Mouse (Mus musculus): ENCODE measurements at regions not wholly inside any gene's neighbourhood (a gene's known extent, or its start where the extent isn't known, plus 50 kb on each side); places are given as distances from the start of the nearest gene placed in this dataset.

DNA sequence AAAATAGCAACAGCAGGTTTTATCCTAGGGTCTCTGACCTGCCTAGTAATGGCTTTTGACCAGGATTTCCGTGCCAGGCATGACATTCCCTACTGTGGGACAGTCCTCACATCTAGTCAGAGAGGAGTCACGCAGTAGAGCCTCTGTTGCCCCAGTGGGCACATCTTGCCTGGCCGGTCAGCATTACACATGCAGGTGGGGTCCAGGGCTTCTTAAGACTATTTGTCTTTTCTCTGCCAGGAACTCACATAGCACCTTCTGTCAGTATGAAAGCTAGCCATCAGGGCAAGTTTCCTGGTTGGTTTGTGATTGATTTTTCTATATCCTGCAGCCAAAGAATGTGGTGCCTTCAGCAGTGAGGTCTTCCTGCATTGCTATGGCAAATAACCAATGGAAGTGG lies 155.0 kb downstream of the Pten start:
- WGBS, result 81% methylated on average over 3 of the region's 3 CpGs
- no peaks in the 10 kb centered on the region for H3K27me3 ChIP-seq
- ATAC-seq (ENCODE audit: low FRiP score), result no peak
- no peaks in the 10 kb centered on the region for H3K9me3 ChIP-seq (replicated peaks)
- no peak overlapping the region for H3K27ac ChIP-seq
- no peak overlapping the region for H3K4me3 ChIP-seq
- no peaks in the 10 kb centered on the region for H3K36me3 ChIP-seq
- H3K9ac ChIP-seq, result no peak overlapping the region
- no peak overlapping the region for H3K4me2 ChIP-seq (replicated peaks)
- H3K4me1 ChIP-seq, result no peaks in the 10 kb centered on the region

DNA sequence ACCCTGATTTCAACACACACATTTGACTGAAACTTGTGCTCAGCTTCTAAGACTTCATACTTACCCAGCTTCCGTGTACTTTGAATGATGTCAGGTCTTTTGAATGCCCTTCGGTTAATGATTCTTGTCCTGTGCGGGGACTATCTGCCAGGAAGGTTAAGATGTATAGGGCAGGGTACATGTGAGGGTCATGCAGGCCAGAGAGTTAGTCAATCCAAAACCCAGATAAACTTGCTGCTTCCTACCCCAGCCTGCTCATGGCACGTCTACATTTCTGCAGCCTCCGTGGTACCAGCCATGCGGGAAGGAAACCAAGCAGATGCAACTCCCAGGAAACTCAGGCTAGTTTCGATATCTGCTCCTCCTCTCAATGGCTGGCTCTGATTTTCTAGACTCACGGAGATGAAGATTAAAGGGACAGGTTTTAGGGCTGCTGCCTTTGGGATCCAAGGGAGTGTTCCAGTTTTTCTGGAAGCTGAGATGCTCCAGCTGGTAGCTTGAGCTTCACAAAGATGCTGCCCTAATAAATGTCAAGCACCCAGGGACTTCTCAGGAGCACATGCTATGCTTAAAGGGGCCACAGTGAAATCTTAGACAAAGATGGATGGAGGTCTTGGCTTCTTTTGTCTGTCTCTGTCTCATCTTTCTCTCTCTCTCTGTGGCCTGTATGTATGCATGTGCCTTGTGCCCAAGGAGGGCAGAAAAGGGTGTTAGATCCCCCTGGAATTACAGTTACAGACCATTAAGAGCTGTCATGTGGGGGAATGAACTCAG lies 159.4 kb downstream of the Pten start:
- WGBS, result 85% methylated on average over 8 of the region's 8 CpGs
- no peak overlapping the region for H3K9ac ChIP-seq
- no peaks in the 10 kb centered on the region for H3K9me3 ChIP-seq (replicated peaks)
- no peak for ATAC-seq (ENCODE audit: low FRiP score)
- H3K4me3 ChIP-seq, result no peak overlapping the region
- no peaks in the 10 kb centered on the region for H3K4me1 ChIP-seq
- no peaks in the 10 kb centered on the region for H3K36me3 ChIP-seq
- H3K27ac ChIP-seq, result no peak overlapping the region
- no peaks in the 10 kb centered on the region for H3K27me3 ChIP-seq
- H3K4me2 ChIP-seq (replicated peaks), result no peak overlapping the region

DNA sequence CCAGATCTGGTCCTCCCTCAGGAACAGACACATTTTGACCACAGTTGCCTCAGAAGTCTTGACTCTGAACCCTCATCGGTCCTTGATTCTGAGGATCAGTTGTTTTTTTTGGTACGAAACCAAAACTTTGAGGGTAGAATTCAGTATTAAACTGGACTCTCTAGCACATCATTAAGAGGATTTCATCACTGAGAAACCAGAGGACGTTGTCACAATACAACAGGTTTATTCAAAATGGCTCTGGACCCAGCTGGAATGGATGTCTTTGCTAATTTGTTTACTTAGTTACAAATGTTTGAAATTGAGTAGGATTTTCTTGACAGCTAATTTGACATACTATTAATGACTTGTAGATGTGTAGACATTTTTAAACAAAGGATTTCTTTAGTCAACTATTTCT lies 163.7 kb downstream of the Pten start:
- Histone ChIP-seq H3K9ac (no peak overlapping the region), H3K36me3 (no peaks in the 10 kb centered on the region), H3K4me1 (no peaks in the 10 kb centered on the region), H3K4me3 (no peak overlapping the region), H3K9me3 (replicated peaks) (no peaks in the 10 kb centered on the region), H3K27ac (no peak overlapping the region), H3K4me2 (replicated peaks) (no peak overlapping the region), H3K27me3 (no peaks in the 10 kb centered on the region)
- WGBS, result 84% methylated on average over 3 of the region's 3 CpGs
- ATAC-seq (ENCODE audit: low FRiP score), result no peak

DNA sequence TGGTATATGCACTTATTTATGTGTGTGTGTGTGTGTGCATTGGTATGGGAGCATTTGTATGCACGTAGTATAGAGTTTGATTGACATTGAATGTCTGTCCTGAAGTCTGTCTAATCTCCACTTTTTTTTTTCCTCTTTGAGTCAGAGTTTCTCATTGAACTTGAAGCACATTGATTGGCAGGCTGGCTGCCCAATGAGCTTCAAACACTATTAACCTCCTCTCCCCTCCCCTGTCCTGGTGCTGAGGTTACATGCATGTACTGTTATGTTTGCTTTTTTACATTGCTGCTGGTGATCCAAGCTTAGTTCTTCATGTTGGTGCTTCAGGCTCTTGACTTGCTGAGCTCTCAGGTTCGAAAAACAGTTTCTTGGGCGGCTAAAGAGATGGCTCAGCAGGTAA lies 166.6 kb downstream of the Pten start:
- no peaks in the 10 kb centered on the region for H3K27me3 ChIP-seq
- no peak overlapping the region for H3K4me2 ChIP-seq (replicated peaks)
- H3K4me1 ChIP-seq, result no peaks in the 10 kb centered on the region
- no peak for ATAC-seq (ENCODE audit: low FRiP score)
- no peaks in the 10 kb centered on the region for H3K9me3 ChIP-seq (replicated peaks)
- 86% methylated on average over 3 of the region's 3 CpGs for WGBS
- no peak overlapping the region for H3K27ac ChIP-seq
- no peaks in the 10 kb centered on the region for H3K36me3 ChIP-seq
- no peak overlapping the region for H3K4me3 ChIP-seq
- no peak overlapping the region for H3K9ac ChIP-seq

DNA sequence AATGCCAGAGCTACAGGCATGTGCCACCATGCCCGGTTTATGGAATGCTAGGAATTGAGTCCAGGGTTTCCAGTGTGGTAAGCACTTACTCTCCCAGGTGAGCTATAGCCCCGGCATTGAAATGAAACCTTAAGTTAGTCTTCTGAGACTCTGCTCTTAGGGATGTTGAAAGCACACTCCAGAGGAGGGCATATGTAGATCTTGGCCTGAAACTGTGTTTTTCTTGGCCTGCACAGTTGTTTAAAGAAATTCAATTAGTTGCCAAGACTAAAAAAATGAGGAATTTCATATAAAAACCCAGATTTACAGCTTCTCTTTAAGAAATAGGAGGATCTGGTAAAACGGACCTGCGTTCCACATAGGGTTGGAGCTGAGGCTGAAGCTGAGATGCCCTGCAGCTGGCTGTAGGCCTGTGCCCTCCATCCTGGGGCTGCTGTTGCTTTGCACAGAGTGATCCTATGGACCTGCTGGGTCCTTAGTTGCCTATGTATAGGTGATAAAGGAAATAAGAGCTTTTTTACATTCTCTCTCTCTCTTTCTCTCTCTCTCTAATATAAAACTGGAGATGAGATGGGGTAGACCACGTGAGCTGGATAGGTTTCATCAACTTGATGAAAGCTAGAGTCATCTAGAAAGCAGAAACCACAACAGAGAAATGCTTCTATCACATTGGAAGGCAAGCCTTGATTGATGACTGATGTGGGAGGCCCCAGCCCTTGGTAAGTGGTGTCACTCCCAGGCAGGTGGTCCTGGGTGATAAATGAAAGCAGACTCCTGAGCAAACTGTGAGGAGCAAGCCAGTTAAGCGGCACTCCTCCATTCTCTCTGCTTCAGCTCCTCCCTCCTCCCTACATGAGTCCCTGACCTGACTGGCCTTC lies 168.6 kb downstream of the Pten start:
- Histone ChIP-seq H3K4me1 (no peaks in the 10 kb centered on the region), H3K27ac (no peak overlapping the region), H3K9me3 (replicated peaks) (no peaks in the 10 kb centered on the region), H3K4me2 (replicated peaks) (no peak overlapping the region), H3K27me3 (no peaks in the 10 kb centered on the region), H3K9ac (no peak overlapping the region), H3K36me3 (no peaks in the 10 kb centered on the region), H3K4me3 (no peak overlapping the region)
- WGBS, result 67% methylated on average over 6 of the region's 6 CpGs
- ATAC-seq (ENCODE audit: low FRiP score), result no peak

DNA sequence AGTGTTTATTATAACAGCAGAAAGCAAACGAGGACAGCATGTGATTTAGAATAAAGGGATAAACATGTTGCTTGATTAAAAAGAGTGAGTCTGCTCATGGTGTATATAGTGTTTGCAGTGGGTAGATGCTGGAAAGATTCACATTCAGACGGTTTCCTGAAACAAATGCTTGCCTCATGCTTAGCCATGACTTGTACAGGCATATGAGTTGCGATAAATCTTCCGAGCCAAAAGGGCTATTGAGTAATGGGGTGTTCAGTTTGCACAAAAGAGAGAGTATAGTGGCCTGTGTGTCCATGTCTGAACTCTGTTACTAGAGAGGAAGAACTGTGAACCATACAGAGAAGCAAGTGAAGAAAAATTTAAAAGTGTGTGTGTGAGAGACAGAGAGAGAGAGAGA lies 169.3 kb downstream of the Pten start:
- no peak for ATAC-seq (ENCODE audit: low FRiP score)
- Histone ChIP-seq H3K27ac (no peak overlapping the region), H3K36me3 (no peaks in the 10 kb centered on the region), H3K27me3 (no peaks in the 10 kb centered on the region), H3K4me1 (no peaks in the 10 kb centered on the region), H3K9ac (no peak overlapping the region), H3K9me3 (replicated peaks) (no peaks in the 10 kb centered on the region), H3K4me3 (no peak overlapping the region), H3K4me2 (replicated peaks) (no peak overlapping the region)
- WGBS, result 88% methylated on average over 4 of the region's 4 CpGs

DNA sequence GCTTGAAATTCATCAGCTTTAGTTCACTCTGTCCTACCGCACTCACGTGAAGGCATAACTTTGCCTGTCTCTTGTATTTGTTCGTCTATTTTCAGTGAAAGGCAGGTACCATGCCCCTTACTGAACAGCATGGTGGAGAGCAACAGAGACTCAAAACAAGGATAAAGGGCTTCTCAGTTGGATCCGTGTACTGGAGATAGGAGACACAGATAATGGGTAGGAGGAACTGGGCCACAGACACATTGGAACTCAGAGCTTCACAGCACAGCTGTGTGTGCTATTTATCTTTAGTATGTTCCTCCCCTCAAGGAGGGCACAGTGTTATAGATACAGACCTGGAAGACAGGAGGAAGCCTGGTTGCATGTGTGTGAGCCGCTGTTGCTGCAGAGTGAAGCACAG lies 176.4 kb downstream of the Pten start:
- H3K27me3 ChIP-seq, result no peaks in the 10 kb centered on the region
- 88% methylated on average over 5 of the region's 5 CpGs for WGBS

DNA sequence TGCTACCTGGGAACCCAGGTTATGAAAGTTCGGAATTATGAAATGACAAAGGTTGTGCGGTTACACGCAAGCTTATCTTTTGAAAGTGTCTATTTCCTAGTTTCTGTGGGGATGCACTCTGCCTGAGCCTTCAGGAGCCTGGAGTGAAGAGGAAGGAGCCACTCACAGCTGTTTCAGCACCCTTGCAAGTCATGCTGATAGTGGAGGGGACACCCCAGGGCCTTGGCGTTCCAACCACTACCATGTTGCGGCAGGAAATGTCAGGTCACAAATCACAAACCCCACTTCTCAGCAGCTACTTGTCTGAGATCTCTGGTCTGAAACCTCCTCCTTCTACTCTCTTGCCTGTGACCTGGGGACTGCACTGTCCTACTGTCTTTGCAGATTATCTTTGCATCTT lies 178.3 kb downstream of the Pten start:
- H3K27ac ChIP-seq, result no peak overlapping the region
- WGBS, result 96% methylated on average over 5 of the region's 5 CpGs
- H3K4me1 ChIP-seq, result no peaks in the 10 kb centered on the region
- H3K36me3 ChIP-seq, result no peaks in the 10 kb centered on the region
- no peaks in the 10 kb centered on the region for H3K9me3 ChIP-seq (replicated peaks)
- H3K4me3 ChIP-seq, result no peak overlapping the region
- no peak overlapping the region for H3K4me2 ChIP-seq (replicated peaks)
- no peaks in the 10 kb centered on the region for H3K27me3 ChIP-seq
- no peak overlapping the region for H3K9ac ChIP-seq
- ATAC-seq (ENCODE audit: low FRiP score), result no peak

More for the DNA sequence above, 176.4 kb downstream of the Pten start:
- no peaks in the 10 kb centered on the region for H3K9me3 ChIP-seq (replicated peaks)
- no peak overlapping the region for H3K9ac ChIP-seq
- H3K4me3 ChIP-seq, result no peak overlapping the region
- ATAC-seq (ENCODE audit: low FRiP score), result no peak
- H3K27ac ChIP-seq, result no peak overlapping the region
- H3K4me2 ChIP-seq (replicated peaks), result no peak overlapping the region
- H3K36me3 ChIP-seq, result no peaks in the 10 kb centered on the region
- no peaks in the 10 kb centered on the region for H3K4me1 ChIP-seq

DNA sequence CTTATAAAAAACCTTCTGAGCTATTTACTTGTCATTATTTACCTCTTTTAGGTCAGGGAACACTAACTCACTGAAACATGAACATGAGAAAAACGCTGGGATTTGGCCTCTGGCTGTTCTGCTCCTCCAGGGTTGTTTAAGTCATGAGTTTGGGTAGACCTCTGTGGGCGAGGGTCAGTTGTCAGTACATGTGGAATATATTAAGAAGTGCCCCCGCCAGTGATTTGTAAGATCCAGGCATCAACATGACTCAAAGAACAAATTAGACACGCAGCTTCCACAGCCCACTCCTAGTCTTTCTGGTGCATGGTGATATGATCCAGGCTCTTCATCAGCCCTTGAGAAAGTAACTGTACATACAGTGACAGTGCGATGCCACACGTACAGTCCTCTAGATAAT lies 180.3 kb downstream of the Pten start:
- Histone ChIP-seq H3K9me3 (replicated peaks) (no peaks in the 10 kb centered on the region), H3K27ac (no peak overlapping the region), H3K4me3 (no peak overlapping the region), H3K36me3 (no peaks in the 10 kb centered on the region), H3K27me3 (no peaks in the 10 kb centered on the region), H3K4me1 (no peaks in the 10 kb centered on the region), H3K9ac (no peak overlapping the region), H3K4me2 (replicated peaks) (no peak overlapping the region)
- ATAC-seq (ENCODE audit: low FRiP score), result no peak
- 65% methylated on average over 6 of the region's 6 CpGs for WGBS

DNA sequence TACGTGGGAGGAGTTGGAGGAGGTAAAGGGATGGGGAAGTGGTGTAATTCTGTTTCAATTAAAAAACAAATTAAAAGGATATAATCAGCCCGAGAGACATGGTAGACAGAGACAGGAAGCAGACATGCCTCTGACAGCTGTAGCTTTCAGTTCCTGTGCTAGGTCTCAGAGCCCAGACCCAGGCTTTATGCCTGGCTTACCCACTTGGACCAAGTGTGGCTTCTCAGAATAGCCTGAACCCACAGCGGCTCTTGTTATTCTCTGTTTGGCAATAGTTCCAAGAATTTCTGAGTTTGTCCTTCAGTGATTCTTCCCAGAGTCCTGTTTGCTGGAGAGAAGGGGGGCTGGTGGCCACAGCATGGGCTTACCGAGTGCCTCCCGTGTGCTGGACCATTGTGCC lies 182.4 kb downstream of the Pten start:
- no peaks in the 10 kb centered on the region for H3K36me3 ChIP-seq
- H3K27me3 ChIP-seq, result no peaks in the 10 kb centered on the region
- 92% methylated on average over 5 of the region's 5 CpGs for WGBS
- no peak overlapping the region for H3K4me3 ChIP-seq
- H3K9me3 ChIP-seq (replicated peaks), result no peaks in the 10 kb centered on the region
- H3K4me1 ChIP-seq, result no peaks in the 10 kb centered on the region
- no peak overlapping the region for H3K27ac ChIP-seq
- no peak overlapping the region for H3K4me2 ChIP-seq (replicated peaks)
- H3K9ac ChIP-seq, result no peak overlapping the region
- ATAC-seq (ENCODE audit: low FRiP score), result no peak

DNA sequence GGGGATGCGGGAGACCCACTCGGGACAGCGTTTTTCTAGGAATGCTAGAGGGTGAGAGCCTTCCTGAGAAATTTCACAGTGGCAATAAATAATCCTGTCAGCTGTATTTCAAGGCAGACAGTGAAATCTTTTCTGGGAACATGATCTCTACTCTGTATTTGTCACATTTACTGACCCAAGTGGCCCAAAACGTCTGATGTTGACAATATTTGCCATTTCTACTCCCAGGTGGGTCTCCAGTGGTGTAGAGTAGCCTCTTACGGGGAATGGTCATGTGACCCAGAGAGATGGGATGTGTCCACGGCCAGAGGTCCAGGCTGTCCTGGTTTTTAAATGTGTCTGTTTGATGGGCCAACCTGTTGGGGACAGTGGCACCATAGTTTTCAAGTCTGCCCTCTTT lies 183.5 kb downstream of the Pten start:
- Histone ChIP-seq H3K4me3 (no peak overlapping the region), H3K4me2 (replicated peaks) (no peak overlapping the region), H3K9me3 (replicated peaks) (no peaks in the 10 kb centered on the region), H3K27me3 (no peaks in the 10 kb centered on the region), H3K36me3 (no peaks in the 10 kb centered on the region), H3K27ac (no peak overlapping the region), H3K4me1 (no peaks in the 10 kb centered on the region), H3K9ac (no peak overlapping the region)
- no peak for ATAC-seq (ENCODE audit: low FRiP score)
- WGBS, result 71% methylated on average over 6 of the region's 6 CpGs

DNA sequence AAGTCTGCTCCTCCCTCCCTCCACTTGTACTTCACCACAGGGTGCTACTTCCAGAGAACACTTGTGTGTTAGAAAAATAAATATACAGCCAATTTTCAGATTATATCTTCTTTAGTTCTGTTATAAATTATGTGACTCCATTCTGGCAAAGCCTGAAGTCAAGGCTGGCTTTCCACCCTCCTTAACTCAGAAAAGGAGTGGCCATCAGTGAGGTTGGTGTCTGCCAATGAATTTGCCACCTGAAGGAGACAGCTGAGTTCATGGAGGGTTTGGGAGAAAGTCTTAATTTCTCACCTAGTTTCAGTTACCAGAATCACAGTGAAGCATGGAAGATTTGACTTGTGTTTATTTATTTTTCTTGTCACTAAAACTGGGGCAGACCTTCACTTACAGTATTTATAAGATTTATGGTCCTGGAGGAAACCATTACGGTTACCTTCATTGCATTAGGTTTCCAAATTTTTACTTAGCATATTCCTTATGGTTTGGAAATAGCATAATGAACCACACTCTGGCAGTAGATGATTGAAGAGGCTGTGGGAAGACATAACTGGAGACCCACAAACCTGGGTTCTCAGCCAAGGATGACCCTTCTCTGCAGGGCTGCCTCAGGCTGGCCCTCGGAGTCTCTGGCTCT lies 186.4 kb downstream of the Pten start:
- Histone ChIP-seq H3K9me3 (replicated peaks) (no peaks in the 10 kb centered on the region), H3K4me3 (no peak overlapping the region), H3K36me3 (no peaks in the 10 kb centered on the region), H3K4me1 (no peaks in the 10 kb centered on the region), H3K27ac (no peak overlapping the region), H3K4me2 (replicated peaks) (no peak overlapping the region), H3K9ac (no peak overlapping the region), H3K27me3 (no peaks in the 10 kb centered on the region)
- ATAC-seq (ENCODE audit: low FRiP score), result no peak
- WGBS, result 87% methylated on average over 2 of the region's 2 CpGs

Data from hindbrain, embryonic 12.5 days (tissue).